Mouse (Mus musculus) G1E (cell line): ENCODE results near the gene Top3a.

Source experiments
- CTCF ChIP-seq: IDR thresholded peaks from 2 replicates; pipeline ENCODE4 v1.5.1; 2012; ENCODE audit warnings: low read depth, low read length, inconsistent platforms, mixed read lengths
- GATA1 ChIP-seq: IDR thresholded peaks from 2 replicates; pipeline ENCODE4 v1.6.1; 2012; ENCODE audit warnings: borderline replicate concordance, low read length, inconsistent platforms, mixed read lengths
- TAL1 ChIP-seq: conservative IDR thresholded peaks from 2 replicates; pipeline ENCODE4 v1.6.1; 2012; ENCODE audit warnings: low read depth, low read length, inconsistent platforms, mixed read lengths

DNA sequence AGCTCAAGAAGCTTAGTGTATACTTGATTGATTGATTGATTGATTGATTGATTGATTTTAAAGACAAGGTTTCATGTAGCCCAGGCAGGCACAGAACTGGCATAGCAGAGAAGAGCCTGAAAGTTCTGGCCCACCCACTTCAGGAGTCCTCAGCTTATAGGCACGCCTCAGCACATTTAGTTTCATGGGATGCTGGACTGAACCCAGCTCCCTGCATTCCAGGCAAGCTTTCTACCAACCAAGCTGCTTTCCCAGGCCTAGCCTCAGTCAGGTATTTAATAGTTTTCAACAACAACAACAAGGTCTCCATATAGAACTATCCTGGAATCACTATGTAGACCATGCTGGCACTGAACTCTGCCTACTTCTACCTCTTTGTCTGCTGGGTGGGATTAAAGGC is 32.4 kb upstream of the Top3a start:
- TF ChIP-seq GATA1 (no peak), CTCF (no peak), TAL1 (no peak)
